Mouse (Mus musculus): ENCODE data around the gene Polr2b.

Gene Polr2b

GRCm38 (mm10) chr5:77309924-77310772, at the start of gene Polr2b, which contains the start of gene Noa1:
Gene Polr2b (plus strand): TSS chr5:77310147.
Gene Noa1 (minus strand): TSS chr5:77310084.
- peak; percentile 98 to 99 for DNase-seq (ENCODE audit: low spot score in 2 of 2)

- no peak for DNase-seq (ENCODE audit: low spot score in 2 of 2)
These were observed 48.8 kb upstream of the Polr2b start for GRCm38 (mm10) chr5:77261137-77261536.

GRCm38 (mm10) chr5:77262105-77262504, 47.8 kb upstream of the Polr2b start:
- no peak for DNase-seq (ENCODE audit: low spot score in 2 of 2)

GRCm38 (mm10) chr5:77265081-77265670, 44.8 kb upstream of the Polr2b start, which contains the start of gene Rest:
Gene Rest (plus strand): TSS chr5:77265491.
- peak; percentile 50 to 60 for DNase-seq (ENCODE audit: low spot score in 2 of 2)

- peak; percentile 22 to 56 for DNase-seq (ENCODE audit: low spot score in 2 of 2)
These were observed 44.3 kb upstream of the Polr2b start for GRCm38 (mm10) chr5:77265671-77266065.

GRCm38 (mm10) chr5:77266066-77266885, 43.7 kb upstream of the Polr2b start:
- DNase-seq (ENCODE audit: low spot score in 2 of 2): peak; percentile 10 to 35

- peak; percentile 20 to 40 for DNase-seq (ENCODE audit: low spot score in 2 of 2)
These were observed 43.0 kb upstream of the Polr2b start for GRCm38 (mm10) chr5:77266886-77267401.

- DNase-seq (ENCODE audit: low spot score in 2 of 2): no peak
These were observed 42.5 kb upstream of the Polr2b start for GRCm38 (mm10) chr5:77267441-77267840.

- DNase-seq (ENCODE audit: low spot score in 2 of 2): no peak
These were observed 41.9 kb upstream of the Polr2b start for GRCm38 (mm10) chr5:77267957-77268624.

GRCm38 (mm10) chr5:77269399-77269798, 40.5 kb upstream of the Polr2b start:
- DNase-seq (ENCODE audit: low spot score in 2 of 2): peak; percentile 25 to 48

GRCm38 (mm10) chr5:77273151-77273550, 36.8 kb upstream of the Polr2b start:
- DNase-seq (ENCODE audit: low spot score in 2 of 2): peak; percentile 15 to 49

- peak; percentile 21 to 56 for DNase-seq (ENCODE audit: low spot score in 2 of 2)
These were observed 34.0 kb upstream of the Polr2b start for GRCm38 (mm10) chr5:77275950-77276349.

GRCm38 (mm10) chr5:77277204-77277603, 32.7 kb upstream of the Polr2b start:
- DNase-seq (ENCODE audit: low spot score in 2 of 2): no peak

- no peak for DNase-seq (ENCODE audit: low spot score in 2 of 2)
These were observed 28.3 kb upstream of the Polr2b start for GRCm38 (mm10) chr5:77281518-77282174.

- DNase-seq (ENCODE audit: low spot score in 2 of 2): no peak
These were observed 27.7 kb upstream of the Polr2b start for GRCm38 (mm10) chr5:77282242-77282641.

- DNase-seq (ENCODE audit: low spot score in 2 of 2): no peak
These were observed 24.3 kb upstream of the Polr2b start for GRCm38 (mm10) chr5:77285685-77286084.

- DNase-seq (ENCODE audit: low spot score in 2 of 2): no peak
These were observed 23.0 kb upstream of the Polr2b start for GRCm38 (mm10) chr5:77286904-77287303.

GRCm38 (mm10) chr5:77287901-77288300, 22.0 kb upstream of the Polr2b start:
- no peak for DNase-seq (ENCODE audit: low spot score in 2 of 2)

- DNase-seq (ENCODE audit: low spot score in 2 of 2): peak in 1 of 2 experiments; percentile 77
These were observed 20.3 kb upstream of the Polr2b start for GRCm38 (mm10) chr5:77289686-77290085.

- DNase-seq (ENCODE audit: low spot score in 2 of 2): no peak
These were observed 19.3 kb upstream of the Polr2b start for GRCm38 (mm10) chr5:77290606-77291005.
